Comparison of ENCODE assay signal across 24 mouse cellular contexts in the genomic region with DNA sequence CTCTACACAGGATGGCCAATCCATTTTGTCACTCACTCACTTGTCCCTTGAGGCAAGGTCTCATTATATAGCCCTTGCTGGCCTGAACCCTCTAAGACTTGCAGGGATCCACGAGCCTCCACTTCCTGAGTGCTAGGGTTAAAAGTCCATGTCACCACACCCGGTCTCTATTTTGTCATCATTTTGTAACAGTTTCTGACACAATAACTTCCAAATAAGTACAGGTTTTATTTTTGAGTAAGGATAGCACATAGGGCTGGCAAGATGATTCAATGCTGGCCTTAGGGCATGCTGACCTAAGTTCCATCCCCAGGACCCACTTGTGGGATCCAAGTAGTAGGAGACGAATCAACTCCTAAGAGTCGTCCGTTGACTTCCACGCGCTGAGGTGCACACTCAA. TPM values are rescaled to one million over a fixed set of nuclear protein-coding genes. Genes with fewer than 3 reads are reported as not detected.
DNase-seq lines count a peak whose midpoint lies in the region; ATAC-seq and TF ChIP-seq lines count a peak whose summit lies in the region.
"Had no signal": no experiment of that assay in that cellular context is flagged by ENCODE, and none has a peak within 500 bp of the region (broad histone marks: within the 10 kb centered on the region; RNA-seq: fewer than 3 reads in every experiment).

No protein-coding gene starts in this region.

- peaks cover 26% of the 10 kb centered on the region for H3K36me3 ChIP-seq in heart, embryonic 12.5 days
- peaks cover 21% of the 10 kb centered on the region for H3K36me3 ChIP-seq in liver, postnatal 0 days (replicated peaks; ENCODE audit: insufficient read depth, low read length)

- no peaks in the 10 kb centered on the region for H3K9me3 ChIP-seq in heart, embryonic 12.5 days (replicated peaks)
- H3K9me3 ChIP-seq in liver, postnatal 0 days (ENCODE audit: low read length): no peaks in the 10 kb centered on the region
- H3K9me3 ChIP-seq: forebrain, embryonic 15.5 days; heart, embryonic 15.5 days; midbrain, embryonic 12.5 days had no signal

- no peak for TF ChIP-seq EP300 in liver, postnatal 0 days (IDR thresholded peaks at IDR 0.05; ENCODE audit: low read depth)

- intact Hi-C loops in gastrocnemius, postnatal 14 days (cut with DNase I; ENCODE audit: low total_unique reads): no loop called here

- H3K4me3 ChIP-seq in heart, embryonic 12.5 days: no peak overlapping the region
- no peak overlapping the region for H3K4me3 ChIP-seq in bone marrow, adult 2 months (replicated peaks; ENCODE audit: control insufficient read depth, low read depth, low read length)
- no peak overlapping the region for H3K4me3 ChIP-seq in liver, postnatal 0 days (ENCODE audit: low read depth, low read length)

- peak; percentile 78 for DNase-seq in heart, adult 11 months
- DNase-seq in A20 (ENCODE audit: low read depth, low spot score): peak; percentile 64
- DNase-seq in liver, postnatal 0 days: no peak
- no peak for DNase-seq in natural killer cell, adult 2 months (ENCODE audit: low spot score in 2 of 2)
- DNase-seq in gastrocnemius, postnatal 14 days: no peak
- DNase-seq: adrenal gland, postnatal 25 days; cerebellum, postnatal 25 days; layer of hippocampus, postnatal 36 days; lung, postnatal 4 days; thymus, adult 18-20 months had no signal

- TF ChIP-seq POLR2A in bone marrow, adult 2 months (IDR thresholded peaks at IDR 0.05; ENCODE audit: borderline replicate concordance, control insufficient read depth, low read depth, low read length): no peak

- no peak overlapping the region for H3K9ac ChIP-seq in heart, embryonic 12.5 days
- H3K9ac ChIP-seq in liver, postnatal 0 days (replicated peaks): no peak overlapping the region

- TF ChIP-seq CTCF in bone marrow, adult 2 months (IDR thresholded peaks at IDR 0.05; ENCODE audit: control insufficient read depth, insufficient read depth, low read length): no peak
- no peak for TF ChIP-seq CTCF in liver, postnatal 0 days (IDR thresholded peaks at IDR 0.05; ENCODE audit: low read depth)

- WGBS in heart, embryonic 12.5 days: 74% methylated on average over 7 of the region's 7 CpGs
- WGBS in bone marrow, adult 2 months: 59% methylated on average over 7 of the region's 7 CpGs
- WGBS in liver, postnatal 0 days (ENCODE audit: insufficient replicate concordance): 65% methylated on average over 7 of the region's 7 CpGs

- H3K27me3 ChIP-seq in heart, embryonic 12.5 days (replicated peaks): no peaks in the 10 kb centered on the region
- no peaks in the 10 kb centered on the region for H3K27me3 ChIP-seq in liver, postnatal 0 days (ENCODE audit: insufficient read depth, low read length)
- H3K27me3 ChIP-seq: forebrain, embryonic 15.5 days; heart, embryonic 15.5 days had no signal

- no peak overlapping the region for H3K4me2 ChIP-seq in heart, embryonic 12.5 days
- H3K4me2 ChIP-seq in liver, postnatal 0 days (ENCODE audit: low read depth, low read length): 0 out of 2 replicates have a peak overlapping the region, but pooled peaks have one; percentile 2

- ATAC-seq in heart, embryonic 12.5 days (ENCODE audit: insufficient number of reproducible peaks, low FRiP score): no peak
- no peak for ATAC-seq in liver, postnatal 0 days
- ATAC-seq: activated CD4-positive, CD25-positive, alpha-beta regulatory T cell, adult 4 months; CD4-positive, CD25-positive, alpha-beta regulatory T cell, adult 4 months; inflammation-experienced regulatory T-cells, adult 6 months had no signal

- H3K4me1 ChIP-seq in heart, embryonic 12.5 days (replicated peaks): peaks cover 10% of the 10 kb centered on the region
- H3K4me1 ChIP-seq in bone marrow, adult 2 months (ENCODE audit: control insufficient read depth, insufficient read depth, low read length): no peaks in the 10 kb centered on the region; the same call in 1 of the 2 replicates
- H3K4me1 ChIP-seq in liver, postnatal 0 days (ENCODE audit: insufficient read depth): peaks cover 24% of the 10 kb centered on the region

- no peak overlapping the region for H3K27ac ChIP-seq in heart, embryonic 12.5 days (ENCODE audit: poor library complexity, severe bottlenecking)
- H3K27ac ChIP-seq in bone marrow, adult 2 months (ENCODE audit: control insufficient read depth, insufficient read depth, low read depth, low read length, poor library complexity): peak overlapping the region; percentile 54; the same call in 1 of the 2 replicates
- peak overlapping the region; percentile 11; the same call in 1 of the 2 replicates for H3K27ac ChIP-seq in liver, postnatal 0 days (ENCODE audit: low read depth)

RNA-seq across cellular contexts. Expression of a gene that starts 1.1 kb away (rescaled TPM):
- polyA plus RNA-seq in heart, embryonic 12.5 days (2016; fragmentation: Nextera tagmentation; extraction: Ambion mirVana): 195 and 209 TPM in 2 replicates
- 103 and 232 TPM in 2 replicates for polyA plus RNA-seq in bone marrow, adult 2 months (2011; ENCODE audit: insufficient read depth, insufficient read length, low replicate concordance, missing spikeins)
- 49.1 and 52.5 TPM in 2 replicates for polyA plus RNA-seq in liver, postnatal 0 days (2015; fragmentation: Nextera tagmentation; extraction: Ambion mirVana)
- total RNA-seq in gastrocnemius, postnatal 14 days (2021): 100 to 1,000 TPM; 294 to 336 TPM

RNA-seq across cellular contexts. Expression of a gene that starts 21.4 kb away (rescaled TPM):
- polyA plus RNA-seq in heart, embryonic 12.5 days (2016; fragmentation: Nextera tagmentation; extraction: Ambion mirVana): 95.0 and 106 TPM in 2 replicates
- polyA plus RNA-seq in bone marrow, adult 2 months (2011; ENCODE audit: insufficient read depth, insufficient read length, low replicate concordance, missing spikeins): 35.1 and 55.1 TPM in 2 replicates
- polyA plus RNA-seq in liver, postnatal 0 days (2015; fragmentation: Nextera tagmentation; extraction: Ambion mirVana): 54.3 and 59.4 TPM in 2 replicates
- 1 to 10 TPM; 6.1 to 6.5 TPM for total RNA-seq in gastrocnemius, postnatal 14 days (2021)

RNA-seq across cellular contexts. Expression of a gene that starts 40.2 kb away (rescaled TPM):
- 0.18 TPM in 1 of 2 replicates, not detected in the other for polyA plus RNA-seq in heart, embryonic 12.5 days (2016; fragmentation: Nextera tagmentation; extraction: Ambion mirVana)
- 32.3 and 39.5 TPM in 2 replicates for polyA plus RNA-seq in bone marrow, adult 2 months (2011; ENCODE audit: insufficient read depth, insufficient read length, low replicate concordance, missing spikeins)
- polyA plus RNA-seq in liver, postnatal 0 days (2015; fragmentation: Nextera tagmentation; extraction: Ambion mirVana): not detected in 2 replicates
- total RNA-seq in gastrocnemius, postnatal 14 days (2021): 1 to 10 TPM in 1 of 2 experiments, under 1 TPM in 1; 0.93 to 3.9 TPM
- total RNA-seq: hematopoietic stem cell, adult 5-6 weeks; layer of hippocampus, postnatal 36 days; left cerebral cortex, postnatal 36 days; neutrophil, adult 5-6 weeks had no signal
- polyA plus RNA-seq: activated CD4-positive, CD25-positive, alpha-beta regulatory T cell, adult 4 months; CD4-positive, CD25-positive, alpha-beta regulatory T cell, adult 4 months; embryonic facial prominence, embryonic 11.5 days; forebrain, embryonic 15.5 days; heart, embryonic 15.5 days; liver, embryonic 16.5 days; midbrain, embryonic 12.5 days; myocyte had no signal

RNA-seq across cellular contexts. Expression of a gene that starts 48.5 kb away (rescaled TPM):
- polyA plus RNA-seq in heart, embryonic 12.5 days (2016; fragmentation: Nextera tagmentation; extraction: Ambion mirVana): 0.83 and 1.6 TPM in 2 replicates
- polyA plus RNA-seq in bone marrow, adult 2 months (2011; ENCODE audit: insufficient read depth, insufficient read length, low replicate concordance, missing spikeins): 6.3 and 13.7 TPM in 2 replicates
- polyA plus RNA-seq in liver, postnatal 0 days (2015; fragmentation: Nextera tagmentation; extraction: Ambion mirVana): 5,182 and 5,316 TPM in 2 replicates
- not detected for total RNA-seq in gastrocnemius, postnatal 14 days (2021)
- total RNA-seq: hematopoietic stem cell, adult 5-6 weeks; layer of hippocampus, postnatal 36 days; left cerebral cortex, postnatal 36 days; neutrophil, adult 5-6 weeks had no signal
- polyA plus RNA-seq: CD4-positive, CD25-positive, alpha-beta regulatory T cell, adult 4 months; embryonic facial prominence, embryonic 11.5 days; forebrain, embryonic 15.5 days; inflammation-experienced regulatory T-cells, adult 6 months; midbrain, embryonic 12.5 days; myocyte had no signal

Comparison
In these comparisons a context has a peak if more than half of its experiments do, and no peak if none do; other contexts are left out.
1. DNase-seq: peak in heart, adult 11 months (single experiment) and A20 (single experiment); none in liver, postnatal 0 days (single experiment), natural killer cell, adult 2 months (0 of 2) and gastrocnemius, postnatal 14 days (single experiment).
2. RNA of a gene that starts 40.2 kb away (polyA plus RNA-seq): 32.3 to 39.5 TPM in bone marrow, adult 2 months; 0.18 TPM in heart, embryonic 12.5 days and not detected in liver, postnatal 0 days; every median in the first group is over 10 times any median in the second.